Mouse (Mus musculus): ENCODE data around the gene Tmem222. TPM values are rescaled to one million over a fixed set of nuclear protein-coding genes. Genes with fewer than 3 reads are reported as not detected.

Gene Tmem222
- polyA plus RNA-seq, 2 experiments from 2014 or later = 72.4 to 77.5 TPM

Other genes with a start within 250 kb of the Tmem222 start
- 100 to 1,000 TPM in 1 of 2 experiments, 10 to 100 TPM in 1; 83.0 to 104 TPM for gene Wasf2, start 147.3 kb downstream of the Tmem222 start, polyA plus RNA-seq (2017; shearing (Covaris generic))
- not detected for gene Cd164l2, start 65.7 kb downstream of the Tmem222 start, polyA plus RNA-seq (2017; shearing (Covaris generic))
- gene Gpr3, start 65.3 kb downstream of the Tmem222 start, polyA plus RNA-seq (2017; shearing (Covaris generic)) = not detected
- gene Map3k6, start 37.0 kb downstream of the Tmem222 start, polyA plus RNA-seq (2017; shearing (Covaris generic)) = under 1 TPM in 1 of 2 experiments, not detected in 1; 0.42 TPM
- 10 to 100 TPM; 29.6 to 45.6 TPM for gene Sytl1, start 14.7 kb downstream of the Tmem222 start, polyA plus RNA-seq (2017; shearing (Covaris generic))
- 1 to 10 TPM; 5.5 to 8.9 TPM for gene Wdtc1, start 75.7 kb upstream of the Tmem222 start, polyA plus RNA-seq (2017; shearing (Covaris generic))
- gene Slc9a1, start 91.9 kb upstream of the Tmem222 start, polyA plus RNA-seq (2017; shearing (Covaris generic)) = 10 to 100 TPM; 10.4 to 11.3 TPM
- not detected for gene Tent5b, start 202.3 kb upstream of the Tmem222 start, polyA plus RNA-seq (2017; shearing (Covaris generic))
- gene Trnp1, start 220.8 kb upstream of the Tmem222 start, polyA plus RNA-seq (2017; shearing (Covaris generic)) = not detected
- not detected for gene Kdf1, start 241.2 kb upstream of the Tmem222 start, polyA plus RNA-seq (2017; shearing (Covaris generic))